Mouse (Mus musculus) left cerebral cortex, postnatal 10 days (tissue): ENCODE measurements around the gene Mthfd1. TPM values are rescaled to one million over a fixed set of nuclear protein-coding genes. Genes with fewer than 3 reads are reported as not detected.

Experiments
- total RNA-seq, 2 experiments: library from RNA; stranded (reverse); gene quantifications; 2 replicates each; pipeline ENCODE4 v1.2.3; 2021

Gene Mthfd1
- total RNA-seq, 2 experiments from 2014 or later, result 34.1 to 36.9 TPM

Other genes starting within 250 kb of the Mthfd1 start
- gene Esr2, start 78.0 kb upstream of the Mthfd1 start, total RNA-seq, result under 1 TPM; 0.15 to 0.20 TPM
- gene Tex21, start 8.6 kb upstream of the Mthfd1 start, total RNA-seq, result not detected
- gene Akap5, start 69.6 kb downstream of the Mthfd1 start, total RNA-seq, result 10 to 100 TPM; 77.9 to 81.6 TPM
- 10 to 100 TPM; 17.2 to 18.0 TPM for gene Zbtb25, start 114.3 kb downstream of the Mthfd1 start, total RNA-seq
- 1 to 10 TPM; 4.1 TPM for gene Zbtb1, start 115.0 kb downstream of the Mthfd1 start, total RNA-seq
- 10 to 100 TPM; 31.8 to 40.4 TPM for gene Hspa2, start 148.9 kb downstream of the Mthfd1 start, total RNA-seq
- 1 to 10 TPM in 1 of 2 experiments, under 1 TPM in 1; 0.55 to 1.1 TPM for gene Ppp1r36, start 162.2 kb downstream of the Mthfd1 start, total RNA-seq